Mouse (Mus musculus) layer of hippocampus, adult 8-10 months (tissue): Measurements from ENCODE around the gene Adprh. TPM values are rescaled to one million over a fixed set of nuclear protein-coding genes. Genes with fewer than 3 reads are reported as not detected.

ENCODE experiments used
- DNase-seq, 2 experiments: peaks; one replicate each; pipeline ENCODE4 v3.0.0; 2022; ENCODE audit warnings: low spot score in 2 of 2
- total RNA-seq, 4 experiments: library from RNA; stranded (reverse); gene quantifications; 2 replicates each; pipeline ENCODE4 v1.2.4; 2022

The Adprh gene
- total RNA-seq, 4 experiments from 2014 or later: 53.7 to 56.9 (median 55.4) TPM

DNA sequence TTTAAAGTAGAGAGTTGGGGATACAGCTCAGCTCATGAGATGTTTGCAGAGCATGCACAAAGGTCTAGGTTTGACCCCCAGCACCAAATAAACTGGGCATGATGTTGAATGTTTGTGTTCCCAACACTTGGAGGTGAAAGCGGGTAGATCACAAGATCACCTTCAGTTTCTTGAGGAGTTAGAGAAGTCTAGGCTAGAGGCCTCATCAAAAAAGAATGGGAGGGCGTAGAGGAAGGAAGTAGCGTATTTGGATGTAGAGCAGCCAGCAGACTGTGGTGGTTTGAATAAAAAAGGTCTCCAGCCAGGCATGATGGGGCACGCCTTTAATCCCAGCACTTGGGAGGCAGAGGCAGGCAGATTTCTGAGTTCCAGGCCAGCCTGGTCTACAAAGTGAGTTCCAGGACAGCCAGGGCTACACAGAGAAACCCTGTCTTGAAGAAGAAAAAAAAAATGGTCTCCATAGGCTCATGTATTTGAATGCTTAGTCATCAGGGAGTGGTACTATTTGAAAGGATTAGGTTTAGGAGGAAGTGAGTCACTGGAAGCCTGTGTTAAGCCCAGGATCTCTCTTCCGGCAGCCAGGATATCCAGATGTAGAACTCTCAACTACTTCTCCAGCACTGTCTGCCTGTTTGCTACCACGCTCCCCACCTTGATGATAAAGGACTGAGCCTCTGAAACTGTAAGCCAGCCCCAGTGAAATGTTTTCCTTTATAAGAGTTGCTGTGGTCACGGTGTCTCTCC lies 8.6 kb downstream of the Adprh start:
- DNase-seq: no peak

DNA sequence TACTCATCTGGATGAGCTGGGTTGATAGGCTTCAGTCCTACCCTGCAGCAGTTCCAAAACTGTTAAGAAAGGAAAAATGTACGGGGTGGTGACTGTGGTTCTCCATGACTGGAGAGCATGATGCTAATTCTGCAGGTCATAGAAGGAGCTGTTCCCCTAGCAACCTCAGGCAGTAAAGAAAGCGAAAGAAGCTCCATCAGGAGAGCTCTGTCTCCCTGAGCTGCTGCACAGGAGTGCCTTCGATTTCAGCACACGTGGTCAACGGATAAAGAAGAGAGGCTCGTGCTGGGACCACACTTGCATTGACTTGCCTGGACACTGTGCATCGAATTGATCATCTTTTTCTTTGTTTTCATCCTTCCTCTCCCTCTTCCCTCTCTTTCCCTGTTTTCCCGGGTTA lies 10.3 kb downstream of the Adprh start:
- no peak for DNase-seq

DNA sequence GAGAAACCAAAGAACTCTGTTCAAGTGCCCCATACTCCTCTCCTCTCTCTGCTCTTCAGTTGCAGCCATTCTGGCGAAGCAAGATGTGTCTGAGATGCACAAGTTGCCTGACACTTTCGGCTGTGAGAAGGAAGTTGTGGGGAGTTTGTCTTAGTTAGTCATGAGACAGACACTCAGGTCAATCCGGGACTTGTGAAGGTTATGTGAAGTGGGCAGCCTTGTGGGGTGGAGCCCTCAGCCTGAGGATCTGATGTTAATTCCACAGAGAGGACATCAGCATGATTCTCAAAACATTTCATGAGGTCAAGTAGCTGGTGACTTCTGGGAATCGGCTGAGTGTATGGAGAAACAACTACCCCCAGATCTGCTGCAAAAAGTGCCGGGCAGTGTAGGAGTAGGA lies 10.9 kb downstream of the Adprh start:
- DNase-seq: no peak

DNA sequence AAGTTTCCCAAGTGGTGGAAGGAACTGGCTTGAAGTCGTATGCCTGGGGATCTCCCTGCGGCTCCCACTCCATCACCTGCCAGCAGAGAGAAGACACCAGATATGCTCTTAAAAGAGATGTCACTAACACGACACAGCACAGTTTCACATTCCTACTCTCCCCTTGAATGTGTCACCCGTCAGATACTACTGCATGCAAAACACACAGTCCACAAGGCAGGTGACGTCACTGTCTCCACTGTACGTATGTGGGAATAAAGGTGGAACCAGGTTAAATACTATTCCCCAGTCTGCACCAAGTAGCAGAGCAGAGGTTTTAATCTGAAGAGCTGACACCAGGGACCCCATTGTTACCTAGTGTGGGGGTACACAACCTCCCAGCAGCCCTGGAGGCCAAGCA lies 12.1 kb downstream of the Adprh start:
- no peak for DNase-seq

DNA sequence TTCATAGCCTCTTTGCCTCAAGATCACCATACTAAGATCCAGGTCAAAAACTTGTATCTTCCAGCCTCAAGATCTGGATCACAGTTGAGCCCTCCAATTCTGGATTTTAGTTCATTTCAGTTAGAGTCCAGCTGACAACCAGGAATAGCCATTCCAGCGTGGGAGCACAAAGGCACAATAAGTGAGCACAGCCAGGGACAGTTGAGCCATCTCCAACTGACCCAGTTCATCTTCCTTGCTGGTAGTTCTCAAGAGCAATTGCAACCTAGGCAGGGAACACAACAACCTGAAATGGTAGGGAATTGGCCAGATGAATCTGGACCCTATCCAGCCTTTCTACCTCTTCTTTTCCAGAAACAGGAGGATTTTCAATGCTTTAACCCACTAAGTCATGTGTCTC lies 13.3 kb downstream of the Adprh start:
- no peak for DNase-seq

DNA sequence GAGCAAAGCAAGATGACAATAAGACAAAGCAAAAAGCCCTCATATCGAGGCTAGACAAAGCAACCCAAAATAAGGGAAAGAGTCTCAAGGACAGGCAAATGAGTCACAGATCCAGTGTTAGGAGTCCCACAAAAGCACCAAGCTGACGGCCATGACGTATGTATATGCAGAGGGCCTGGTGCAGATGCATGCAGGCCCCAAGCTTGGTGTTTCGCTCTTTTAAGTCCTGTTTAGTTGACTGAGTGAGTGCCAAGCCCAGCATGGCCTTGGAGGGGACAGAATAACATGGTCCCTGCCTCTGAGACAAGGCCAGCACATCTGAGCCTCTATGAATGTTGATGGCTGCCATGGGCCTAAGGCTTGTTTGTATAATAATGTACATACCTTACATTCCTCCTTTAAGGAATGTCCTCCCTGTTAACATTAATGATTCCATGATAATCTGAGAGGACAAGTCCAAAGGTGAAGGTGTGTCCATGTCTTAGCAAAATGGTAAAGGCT lies 18.2 kb downstream of the Adprh start:
- DNase-seq: no peak

DNA sequence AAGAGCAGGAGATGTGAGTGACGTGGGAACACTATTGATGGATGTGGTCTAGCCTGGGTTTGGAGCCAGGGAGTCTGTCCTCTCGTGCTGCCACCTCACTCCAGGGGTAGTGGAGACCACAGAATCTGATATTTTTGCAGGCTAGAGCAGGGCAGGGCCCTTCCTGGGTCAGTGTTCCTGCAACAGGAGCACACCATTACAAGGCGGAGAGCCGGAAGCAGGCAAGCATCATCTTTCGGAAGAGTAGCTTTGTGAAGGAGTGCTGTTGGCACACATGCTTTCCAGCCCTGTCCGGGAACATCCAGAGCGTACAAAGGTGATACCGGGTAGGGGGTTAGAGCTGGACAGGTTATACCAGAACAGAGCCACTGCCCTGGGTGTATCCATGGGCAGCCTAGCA lies 19.0 kb downstream of the Adprh start:
- DNase-seq: no peak

DNA sequence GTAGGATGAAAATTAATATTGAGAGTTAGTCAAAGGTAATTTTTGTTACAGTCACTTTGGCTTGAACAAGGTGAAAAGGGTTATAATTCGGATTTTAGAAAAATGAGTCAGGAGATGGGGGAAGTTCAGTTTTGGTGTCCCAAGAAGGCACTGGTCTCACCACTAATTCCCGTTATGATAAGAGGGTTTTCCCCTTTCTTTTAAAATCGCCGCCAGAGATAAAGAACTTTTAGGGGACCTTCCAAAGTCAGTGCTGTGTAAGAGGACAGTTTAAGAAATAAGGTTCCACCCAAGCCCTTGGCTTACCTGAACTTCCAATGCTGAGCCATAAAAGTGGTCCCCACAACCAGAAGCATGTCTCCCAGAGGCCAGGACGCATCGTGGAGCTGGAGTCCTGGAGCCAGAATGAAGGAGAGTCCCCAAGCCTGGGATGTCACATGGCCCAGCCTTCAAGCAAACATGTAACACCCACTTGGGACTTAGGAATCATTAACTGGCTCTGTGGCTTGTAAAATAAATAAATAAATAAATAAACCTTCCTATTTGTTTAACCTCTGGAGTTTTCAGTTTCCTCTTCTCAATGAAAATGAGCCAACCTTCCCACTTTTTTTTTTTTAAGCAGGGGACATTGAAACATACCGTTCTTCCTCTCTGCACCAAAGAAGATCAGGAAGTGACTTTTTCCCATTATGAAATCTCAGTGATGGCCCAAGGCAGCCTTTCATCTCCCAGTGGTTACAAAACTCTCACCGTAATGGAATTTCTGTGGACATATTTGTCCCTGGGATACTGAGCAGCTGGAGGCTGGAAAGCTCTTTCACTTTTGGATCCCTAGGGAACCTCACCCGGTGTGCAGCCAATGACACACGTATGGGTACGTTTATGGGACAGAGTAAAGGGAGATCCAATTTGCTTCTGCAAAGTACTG lies 19.7 kb downstream of the Adprh start, which contains the start of gene Pla1a:
Gene Pla1a, minus strand, starts transcription at position 648 of the 928 bp plus-strand sequence.
- DNase-seq: no peak

DNA sequence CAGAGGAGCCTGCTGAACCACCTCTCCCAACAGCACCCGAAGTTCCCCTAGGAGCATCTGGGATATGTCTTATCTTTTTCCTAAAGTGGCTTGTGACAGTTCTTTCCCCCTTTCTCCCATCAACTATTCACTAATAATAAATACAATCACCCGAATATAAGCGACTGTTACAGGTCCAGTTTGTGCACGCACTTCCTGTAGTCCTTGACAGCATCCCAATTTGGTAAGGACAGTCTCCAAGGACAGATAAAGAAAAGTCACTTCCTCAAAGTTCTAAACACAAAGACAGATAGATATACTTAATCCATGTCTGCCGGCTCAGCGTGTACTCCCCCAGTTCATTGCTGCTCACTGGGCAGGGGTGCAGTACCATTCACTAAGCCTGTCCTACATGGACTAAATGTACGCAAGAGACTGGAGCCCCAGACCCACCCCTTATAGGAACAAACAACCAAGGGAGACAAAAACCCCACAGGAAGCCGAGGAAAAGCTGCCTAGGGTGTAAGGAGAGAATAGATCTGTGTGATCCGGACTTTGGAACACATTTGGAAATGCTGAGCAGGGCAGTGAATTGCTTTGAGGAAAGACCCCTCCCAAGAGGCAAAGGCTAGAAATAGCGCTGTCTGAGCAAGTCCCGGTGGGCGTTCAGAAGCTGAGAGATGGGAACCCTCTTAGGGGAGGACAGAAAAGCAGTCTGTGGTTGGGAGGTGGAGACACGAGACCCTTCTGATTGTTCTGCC lies 20.9 kb downstream of the Adprh start:
- no peak for DNase-seq

DNA sequence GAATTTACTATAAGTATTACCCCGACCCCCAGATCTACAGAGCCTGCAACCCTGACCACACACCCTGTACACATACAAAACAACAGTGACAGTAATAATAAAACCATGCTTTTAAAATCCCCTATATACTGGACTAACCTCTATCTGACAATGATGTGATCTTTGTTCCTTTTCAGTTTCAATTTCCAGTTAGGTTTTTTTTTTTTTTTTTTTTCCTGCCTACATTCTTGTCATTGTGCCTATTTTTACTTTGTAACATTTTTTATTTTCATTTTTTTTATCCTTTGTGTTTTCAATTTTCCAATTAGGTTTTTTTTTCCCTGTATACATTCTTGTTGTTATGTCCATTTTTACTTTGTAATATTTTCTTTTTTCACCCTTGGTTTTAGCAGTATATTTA lies 26.7 kb downstream of the Adprh start:
- no peak for DNase-seq

DNA sequence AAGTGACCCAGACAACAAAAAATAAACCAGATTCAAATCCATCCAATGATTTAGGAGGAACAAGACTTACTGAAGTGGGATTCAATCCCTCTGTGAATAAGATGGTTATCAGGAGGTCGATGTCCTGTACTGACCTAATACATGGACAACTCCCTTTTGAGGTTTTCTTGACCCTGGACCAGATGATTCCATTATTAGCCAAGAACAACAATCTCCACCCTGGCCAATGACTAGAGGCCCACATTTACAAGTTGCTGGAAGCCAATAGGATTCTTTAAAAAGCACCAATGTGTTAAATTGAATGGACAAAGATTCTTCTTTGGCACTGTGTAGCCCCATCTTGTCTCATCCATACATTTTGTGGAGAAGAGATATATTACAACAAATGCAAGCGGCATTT lies 27.1 kb downstream of the Adprh start:
- no peak for DNase-seq

DNA sequence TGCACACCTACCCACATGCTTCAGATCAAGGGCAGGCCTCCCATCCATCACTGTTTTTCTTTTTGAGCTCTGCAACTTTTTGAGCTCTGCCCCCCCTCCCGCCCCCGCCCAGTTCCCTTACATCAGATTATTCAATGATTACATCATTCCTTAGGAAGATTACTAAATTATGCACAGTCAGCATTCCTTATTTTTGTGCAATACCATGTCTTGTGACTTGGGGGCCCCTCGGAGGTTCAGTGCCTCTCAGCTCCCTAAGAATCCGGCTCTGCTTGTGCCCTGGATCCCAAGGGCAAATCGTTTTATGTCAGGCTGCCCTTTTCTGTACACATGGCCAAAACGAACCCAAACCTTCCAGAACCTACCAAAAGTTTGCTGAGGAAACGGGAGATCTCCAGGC lies 37.5 kb downstream of the Adprh start:
- DNase-seq: no peak

DNA sequence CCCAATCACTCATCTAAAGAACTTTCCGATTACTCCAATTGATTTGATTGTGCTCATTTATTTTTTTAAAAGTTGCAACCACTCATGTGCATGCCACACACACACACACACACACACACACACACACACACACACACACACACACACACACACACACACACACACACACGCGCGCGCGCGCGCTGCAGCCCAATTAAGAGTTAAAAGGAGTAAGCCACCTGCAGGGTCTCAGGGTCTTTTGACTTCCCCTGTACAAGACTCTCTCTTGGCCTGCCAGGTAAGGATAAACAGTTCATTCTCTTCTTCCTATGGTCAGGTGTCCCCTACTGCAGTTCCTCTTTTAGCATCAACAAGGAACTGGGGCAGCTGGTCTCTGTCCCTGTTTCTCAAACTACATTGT lies 44.1 kb downstream of the Adprh start:
- no peak for DNase-seq

DNA sequence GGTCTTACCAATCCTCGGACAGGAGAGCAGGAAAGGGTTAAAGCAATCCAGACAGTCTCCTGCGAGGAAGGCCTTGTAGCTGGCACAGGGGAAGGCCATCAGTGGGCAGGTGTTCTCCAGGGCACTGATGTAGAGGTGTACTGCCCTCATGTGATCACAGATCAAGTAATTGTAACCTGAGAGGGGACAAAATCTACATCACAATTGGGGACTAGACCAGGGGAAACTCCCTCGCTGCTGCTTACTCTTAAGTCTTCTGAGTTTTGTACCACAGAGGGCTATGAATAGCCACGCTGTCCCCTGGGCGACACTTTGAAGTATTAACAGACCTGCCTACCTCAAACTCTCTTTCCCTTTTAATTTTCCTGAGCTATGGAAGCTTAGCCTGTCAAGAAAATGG lies 44.9 kb downstream of the Adprh start:
- no peak for DNase-seq

DNA sequence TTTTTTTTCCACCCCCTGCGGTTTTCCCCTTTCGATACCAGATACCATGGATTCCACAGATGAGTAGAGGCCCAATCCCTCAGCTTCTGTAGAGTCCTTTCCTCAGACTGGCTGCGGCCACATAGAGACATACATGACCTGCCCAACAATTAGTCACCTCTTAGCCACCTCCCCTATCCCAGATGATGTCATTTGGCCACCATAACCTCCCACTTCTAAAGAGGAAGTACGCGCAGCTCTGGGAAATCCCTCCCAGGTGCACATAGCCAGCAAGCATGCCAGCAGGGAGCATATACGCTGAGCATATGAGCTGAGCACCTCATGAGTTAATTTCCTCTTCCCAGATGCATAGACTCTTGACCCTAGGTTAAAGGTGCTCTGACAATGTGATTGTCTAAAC lies 45.8 kb downstream of the Adprh start:
- no peak for DNase-seq

DNA sequence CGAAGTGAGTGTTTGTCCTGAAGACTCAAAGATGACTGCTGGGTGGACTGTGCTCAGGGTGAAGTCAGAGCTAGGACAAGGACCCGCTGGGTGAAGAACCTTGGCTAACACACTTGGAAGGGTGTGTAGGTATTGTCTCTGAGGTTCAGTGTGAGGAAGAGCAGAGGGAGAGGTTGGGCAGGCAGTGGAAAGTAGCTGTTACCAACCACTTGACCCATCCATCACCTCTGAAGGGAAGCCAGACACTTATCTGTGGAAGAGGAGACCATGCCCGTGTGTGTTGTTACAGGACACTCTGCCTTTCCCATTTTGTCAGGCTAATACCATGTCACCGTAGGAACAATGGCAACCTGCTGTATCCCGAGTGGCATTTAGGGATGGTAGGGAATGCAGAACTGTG lies 46.2 kb downstream of the Adprh start:
- DNase-seq: no peak

DNA sequence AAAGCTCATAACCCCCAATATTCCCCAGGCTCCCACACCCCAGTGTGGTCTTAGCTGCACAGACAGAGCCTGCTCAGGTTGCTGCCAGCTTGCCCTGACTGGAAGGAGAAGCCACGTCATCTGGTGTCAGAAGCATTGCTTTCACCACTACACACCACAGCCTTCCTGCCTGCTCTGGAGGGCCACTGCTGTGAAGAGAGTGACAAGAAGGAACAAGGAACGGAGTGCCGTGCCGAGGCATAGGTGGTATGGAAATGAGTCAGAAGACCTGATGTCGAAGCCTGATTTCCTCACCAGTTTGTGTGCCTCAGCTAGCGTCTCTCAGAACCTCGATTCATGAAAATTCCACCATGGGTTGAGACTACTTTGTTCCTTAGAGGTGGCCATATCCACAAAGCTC lies 48.9 kb downstream of the Adprh start:
- DNase-seq: no peak

DNA sequence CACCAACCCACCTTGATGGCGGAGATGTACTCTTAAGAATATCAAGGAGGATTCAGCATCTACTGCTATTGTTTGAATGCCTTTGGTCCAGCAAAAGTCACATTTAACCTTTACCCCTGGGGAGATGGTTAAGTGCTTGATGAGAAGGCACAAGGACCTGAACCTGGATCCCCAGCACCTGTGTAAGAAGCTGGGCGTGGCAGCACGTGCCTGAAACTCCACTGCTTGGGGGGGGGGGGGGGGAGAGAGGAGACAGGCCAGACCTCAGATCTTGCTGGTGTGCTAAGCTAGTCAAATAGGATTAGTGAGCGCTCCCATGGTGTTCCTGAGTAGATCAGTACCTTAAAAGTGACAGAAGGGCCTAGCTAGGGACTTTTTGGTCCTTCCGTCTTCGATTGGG lies 51.0 kb downstream of the Adprh start:
- DNase-seq: no peak

DNA sequence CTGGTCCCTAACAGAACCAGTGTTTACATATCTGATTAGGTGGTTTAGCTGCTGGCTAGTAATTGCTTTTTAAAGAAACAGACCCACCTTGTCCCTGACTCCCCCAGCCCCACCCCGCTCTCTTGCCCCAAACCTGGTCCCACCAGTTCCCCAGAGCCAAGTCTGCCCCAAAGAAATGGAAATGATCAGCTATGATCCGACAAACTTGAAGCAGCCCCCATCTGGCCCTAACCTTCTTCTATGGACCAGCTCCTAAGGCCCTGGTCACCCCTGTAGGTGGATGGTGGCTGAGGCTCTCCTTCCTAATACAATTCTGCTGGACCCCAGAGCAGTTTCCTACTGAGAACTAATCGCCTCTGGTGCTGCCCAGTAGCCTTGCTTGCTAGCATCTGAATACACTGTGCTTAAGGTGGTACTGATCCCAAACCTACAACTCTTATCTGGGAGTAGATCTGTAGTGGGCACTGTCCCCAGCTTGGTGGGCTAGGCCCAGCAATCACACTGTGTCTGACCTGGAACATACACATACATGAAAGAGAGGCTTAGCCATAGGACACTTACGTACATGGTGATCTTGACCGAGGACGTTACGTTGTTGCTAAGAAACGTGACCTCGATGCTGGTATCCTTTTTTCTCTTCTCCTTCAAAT lies 52.1 kb downstream of the Adprh start:
- DNase-seq: no peak

DNA sequence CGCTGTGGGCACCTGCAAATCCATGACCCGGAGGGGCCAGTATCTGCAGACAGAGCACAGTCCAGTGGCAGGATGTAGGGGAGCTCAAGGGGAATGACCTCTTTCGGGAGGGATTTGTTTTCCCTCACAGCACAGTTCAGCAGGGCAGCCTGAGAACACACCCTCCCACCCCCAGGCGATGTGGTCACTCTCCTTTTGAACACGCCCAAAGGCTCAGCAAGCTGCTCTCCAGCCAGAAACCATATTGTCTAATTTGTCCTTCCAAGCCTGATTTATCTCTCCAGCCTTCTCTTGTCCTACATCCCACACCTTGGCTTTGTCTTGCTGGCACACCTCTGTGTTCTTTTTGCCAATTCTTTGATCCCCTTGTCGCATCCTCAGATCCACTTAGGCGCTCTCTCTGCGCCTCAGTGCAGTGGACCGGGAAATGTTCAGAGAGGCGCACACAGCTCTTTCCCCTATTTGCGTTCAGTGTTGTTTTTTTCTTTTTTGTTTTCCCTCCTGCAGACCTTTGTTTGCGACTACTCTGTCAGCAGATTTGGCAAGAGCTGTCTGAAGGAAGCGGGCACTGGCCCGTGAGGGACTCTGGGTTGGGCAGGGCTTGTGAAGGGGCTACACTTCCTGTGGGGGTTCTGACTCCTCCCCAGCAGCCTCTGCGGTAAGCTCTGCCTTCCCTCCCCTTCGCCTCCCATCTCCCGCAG lies 52.8 kb downstream of the Adprh start:
- DNase-seq: peak in 1 of 2 experiments; percentile 19

DNA sequence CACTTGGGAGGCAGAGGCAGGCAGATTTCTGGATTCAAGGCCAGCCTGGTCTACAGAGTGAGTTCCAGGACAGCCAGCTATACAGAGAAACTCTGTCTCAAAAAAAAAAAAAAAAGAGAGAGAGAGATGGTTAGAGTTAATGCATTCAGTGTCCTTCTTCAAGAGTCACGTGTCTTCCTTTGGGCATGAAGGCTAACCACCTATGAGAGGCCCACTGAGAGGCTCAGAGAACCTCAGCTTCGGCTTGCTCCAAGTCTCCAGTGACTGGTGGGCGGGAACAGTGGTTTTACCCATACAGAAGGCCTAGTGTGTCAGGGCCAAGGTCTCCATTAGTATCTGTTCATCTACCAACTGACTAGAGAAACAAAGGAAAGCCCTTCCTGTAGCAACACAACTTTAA lies 53.4 kb downstream of the Adprh start:
- no peak for DNase-seq
